15 mouse cellular contexts compared by ENCODE assay signal in genomic region chr10:79842322-79842721, GRCm38 (mm10). TPM values are rescaled to one million over a fixed set of nuclear protein-coding genes. Genes with fewer than 3 reads are reported as not detected.
A peak's percentile ranks its signal among the peaks of the same experiment; 100 is the strongest.
DNase-seq lines count a peak whose midpoint lies in the region; ATAC-seq and TF ChIP-seq lines count a peak whose summit lies in the region.
"Had no signal": no experiment of that assay in that cellular context is flagged by ENCODE, and none has a peak within 500 bp of the region (broad histone marks: within the 10 kb centered on the region; RNA-seq: fewer than 3 reads in every experiment).

No protein-coding gene starts in this region.

- no peaks in the 10 kb centered on the region for H3K27me3 ChIP-seq in heart, embryonic 13.5 days (replicated peaks)
- no peaks in the 10 kb centered on the region for H3K27me3 ChIP-seq in limb, embryonic 12.5 days
- H3K27me3 ChIP-seq in limb, embryonic 10.5 days (ENCODE audit: low read depth, poor library complexity, severe bottlenecking): no peaks in the 10 kb centered on the region
- no peaks in the 10 kb centered on the region for H3K27me3 ChIP-seq in C2C12 (ENCODE audit: control insufficient read depth, insufficient read depth, insufficient read length)
- H3K27me3 ChIP-seq in intestine, embryonic 16.5 days (replicated peaks; ENCODE audit: control insufficient read depth, insufficient read depth, low read length): no peaks in the 10 kb centered on the region
- H3K27me3 ChIP-seq: liver, embryonic 13.5 days had no signal

- H3ac ChIP-seq in C2C12 (ENCODE audit: control insufficient read depth, insufficient read length, low read depth): no peak overlapping the region

- no peak for TF ChIP-seq CTCF in C2C12 (IDR thresholded peaks at IDR 0.05; ENCODE audit: control insufficient read depth, insufficient read depth, insufficient read length)

- H3K27ac ChIP-seq in heart, embryonic 13.5 days (replicated peaks): 0 out of 2 replicates have a peak overlapping the region, but pooled peaks have one; percentile 48
- peak overlapping the region; percentile 13; the same call in 1 of the 2 replicates for H3K27ac ChIP-seq in limb, embryonic 12.5 days
- no peak overlapping the region for H3K27ac ChIP-seq in limb, embryonic 10.5 days
- 0 out of 2 replicates have a peak overlapping the region, but pooled peaks have one; percentile 33 for H3K27ac ChIP-seq in intestine, embryonic 16.5 days (ENCODE audit: low read length)
- H3K27ac ChIP-seq: liver, embryonic 13.5 days had no signal

- H3K79me2 ChIP-seq in C2C12 (ENCODE audit: control insufficient read depth, insufficient read depth): no peaks in the 10 kb centered on the region

- H3K36me3 ChIP-seq in heart, embryonic 13.5 days: no peaks in the 10 kb centered on the region
- no peaks in the 10 kb centered on the region for H3K36me3 ChIP-seq in limb, embryonic 12.5 days
- H3K36me3 ChIP-seq in limb, embryonic 10.5 days: no peaks in the 10 kb centered on the region
- H3K36me3 ChIP-seq in C2C12 (ENCODE audit: control insufficient read depth, insufficient read depth): no peaks in the 10 kb centered on the region
- H3K36me3 ChIP-seq in intestine, embryonic 16.5 days (ENCODE audit: control insufficient read depth, insufficient read depth, low read length): no peaks in the 10 kb centered on the region
- H3K36me3 ChIP-seq: liver, embryonic 13.5 days had no signal

- no peak for ATAC-seq in heart, embryonic 13.5 days (ENCODE audit: extremely low read depth, insufficient number of reproducible peaks, low FRiP score, low TSS enrichment)
- ATAC-seq in limb, embryonic 12.5 days (ENCODE audit: insufficient number of reproducible peaks, insufficient read depth, low FRiP score, low TSS enrichment, low read depth): no peak
- ATAC-seq in intestine, embryonic 16.5 days: no peak
- ATAC-seq: CD4-positive, CD25-positive, alpha-beta regulatory T cell, adult 4 months; forebrain, embryonic 16.5 days had no signal

- no peak for DNase-seq in heart, adult 9 months (ENCODE audit: low spot score in 2 of 2)
- DNase-seq in limb, embryonic 10.5 days (ENCODE audit: low spot score): no peak
- DNase-seq in right cerebral cortex, postnatal 10 days (ENCODE audit: low spot score in 2 of 2): no peak
- DNase-seq in cerebellum, postnatal 10 days: no peak
- DNase-seq: adrenal gland, postnatal 14 days; gastrocnemius, postnatal 36 days; heart, postnatal 14 days; liver, embryonic 13.5 days; thymus, postnatal 14 days had no signal

- H3K9ac ChIP-seq in heart, embryonic 13.5 days: no peak overlapping the region
- H3K9ac ChIP-seq in limb, embryonic 12.5 days (replicated peaks): no peak overlapping the region
- H3K9ac ChIP-seq in intestine, embryonic 16.5 days (ENCODE audit: low read depth, low read length): no peak overlapping the region
- H3K9ac ChIP-seq: liver, embryonic 13.5 days had no signal

- H3K4me1 ChIP-seq in heart, embryonic 13.5 days: peaks cover 38% of the 10 kb centered on the region
- H3K4me1 ChIP-seq in limb, embryonic 12.5 days (replicated peaks): peaks cover 27% of the 10 kb centered on the region
- peaks cover 34% of the 10 kb centered on the region for H3K4me1 ChIP-seq in limb, embryonic 10.5 days
- H3K4me1 ChIP-seq in intestine, embryonic 16.5 days (ENCODE audit: control insufficient read depth, insufficient read depth, low read length): peaks cover 25% of the 10 kb centered on the region

- WGBS in heart, embryonic 13.5 days: 67% methylated on average over 3 of the region's 3 CpGs
- 78% methylated on average over 3 of the region's 3 CpGs for WGBS in limb, embryonic 12.5 days
- WGBS in limb, embryonic 10.5 days: 78% methylated on average over 3 of the region's 3 CpGs
- 56% methylated on average over 3 of the region's 3 CpGs for WGBS in intestine, embryonic 16.5 days

- H3K4me3 ChIP-seq in heart, embryonic 13.5 days: no peak overlapping the region
- H3K4me3 ChIP-seq in limb, embryonic 12.5 days (replicated peaks): no peak overlapping the region
- H3K4me3 ChIP-seq in limb, embryonic 10.5 days: no peak overlapping the region
- H3K4me3 ChIP-seq in C2C12 (ENCODE audit: insufficient read depth, poor library complexity, severe bottlenecking): no peak overlapping the region
- H3K4me3 ChIP-seq in intestine, embryonic 16.5 days (ENCODE audit: low read length): no peak overlapping the region
- H3K4me3 ChIP-seq: liver, embryonic 13.5 days had no signal

- no peak overlapping the region for H3K4me2 ChIP-seq in heart, embryonic 13.5 days
- no peak overlapping the region for H3K4me2 ChIP-seq in limb, embryonic 12.5 days
- H3K4me2 ChIP-seq in intestine, embryonic 16.5 days (ENCODE audit: low read depth, low read length): no peak overlapping the region

- no peaks in the 10 kb centered on the region for H3K9me3 ChIP-seq in heart, embryonic 13.5 days
- H3K9me3 ChIP-seq in limb, embryonic 12.5 days: no peaks in the 10 kb centered on the region
- no peaks in the 10 kb centered on the region for H3K9me3 ChIP-seq in limb, embryonic 10.5 days (replicated peaks)
- H3K9me3 ChIP-seq in intestine, embryonic 16.5 days (ENCODE audit: control insufficient read depth, low read length): no peaks in the 10 kb centered on the region
- H3K9me3 ChIP-seq: liver, embryonic 13.5 days had no signal

- H3K79me3 ChIP-seq in C2C12 (ENCODE audit: low read depth): no peaks in the 10 kb centered on the region

TF ChIP-seq in C2C12, 6 proteins besides CTCF, POLR2A, EP300 and RAD21:
- TF ChIP-seq USF1 (IDR thresholded peaks at IDR 0.05; ENCODE audit: low read depth) (no peak), FOSL1 (IDR thresholded peaks at IDR 0.05; ENCODE audit: insufficient read depth, low read length, poor library complexity, severe bottlenecking) (peak; percentile 39), MAX (IDR thresholded peaks at IDR 0.05) (peak; percentile 41), MYOD1 (IDR thresholded peaks at IDR 0.05; ENCODE audit: control insufficient read depth, insufficient read length, low read depth) (peak; percentile 62), MYOG (IDR thresholded peaks at IDR 0.05; ENCODE audit: control insufficient read depth, extremely low read depth, insufficient read length) (no peak), CEBPB (IDR thresholded peaks at IDR 0.05; ENCODE audit: low read depth) (no peak)

RNA-seq across cellular contexts. Expression of gene Ptbp1, which starts 11.9 kb away (rescaled TPM):
- polyA plus RNA-seq in heart, embryonic 13.5 days (2015; fragmentation: Nextera tagmentation; extraction: Ambion mirVana): 122 and 141 TPM in 2 replicates
- 373 and 403 TPM in 2 replicates for polyA plus RNA-seq in limb, embryonic 12.5 days (2016; fragmentation: Nextera tagmentation; extraction: Ambion mirVana)
- polyA plus RNA-seq in limb, embryonic 10.5 days (2016; fragmentation: Nextera tagmentation; extraction: Ambion mirVana): 485 and 494 TPM in 2 replicates
- polyA plus RNA-seq in C2C12 (2012; fragmentation: generic; extraction: Trizol): 345 TPM
- polyA plus RNA-seq in intestine, embryonic 16.5 days (2015; fragmentation: Nextera tagmentation; extraction: Ambion mirVana): 295 and 302 TPM in 2 replicates

RNA-seq across cellular contexts. Expression of gene Misp, which starts 21.5 kb away (rescaled TPM):
- 1.2 and 1.4 TPM in 2 replicates for polyA plus RNA-seq in heart, embryonic 13.5 days (2015; fragmentation: Nextera tagmentation; extraction: Ambion mirVana)
- 0.28 and 0.67 TPM in 2 replicates for polyA plus RNA-seq in limb, embryonic 12.5 days (2016; fragmentation: Nextera tagmentation; extraction: Ambion mirVana)
- polyA plus RNA-seq in limb, embryonic 10.5 days (2016; fragmentation: Nextera tagmentation; extraction: Ambion mirVana): 0.60 TPM in 1 of 2 replicates, not detected in the other
- polyA plus RNA-seq in C2C12 (2012; fragmentation: generic; extraction: Trizol): not detected
- polyA plus RNA-seq in intestine, embryonic 16.5 days (2015; fragmentation: Nextera tagmentation; extraction: Ambion mirVana): 204 and 210 TPM in 2 replicates

RNA-seq across cellular contexts. Expression of gene Prtn3, which starts 32.0 kb away (rescaled TPM):
- 2.5 and 2.6 TPM in 2 replicates for polyA plus RNA-seq in heart, embryonic 13.5 days (2015; fragmentation: Nextera tagmentation; extraction: Ambion mirVana)
- polyA plus RNA-seq in limb, embryonic 12.5 days (2016; fragmentation: Nextera tagmentation; extraction: Ambion mirVana): 15.1 and 15.3 TPM in 2 replicates
- 9.1 and 15.3 TPM in 2 replicates for polyA plus RNA-seq in limb, embryonic 10.5 days (2016; fragmentation: Nextera tagmentation; extraction: Ambion mirVana)
- not detected for polyA plus RNA-seq in C2C12 (2012; fragmentation: generic; extraction: Trizol)
- polyA plus RNA-seq in intestine, embryonic 16.5 days (2015; fragmentation: Nextera tagmentation; extraction: Ambion mirVana): 2.7 and 2.8 TPM in 2 replicates
- polyA plus RNA-seq: CD4-positive, CD25-positive, alpha-beta regulatory T cell, adult 4 months had no signal

RNA-seq across cellular contexts. Expression of gene Plppr3, which starts 32.1 kb away (rescaled TPM):
- 15.8 and 16.4 TPM in 2 replicates for polyA plus RNA-seq in heart, embryonic 13.5 days (2015; fragmentation: Nextera tagmentation; extraction: Ambion mirVana)
- 157 and 162 TPM in 2 replicates for polyA plus RNA-seq in limb, embryonic 12.5 days (2016; fragmentation: Nextera tagmentation; extraction: Ambion mirVana)
- 108 and 140 TPM in 2 replicates for polyA plus RNA-seq in limb, embryonic 10.5 days (2016; fragmentation: Nextera tagmentation; extraction: Ambion mirVana)
- 2.3 TPM for polyA plus RNA-seq in C2C12 (2012; fragmentation: generic; extraction: Trizol)
- 25.5 and 28.2 TPM in 2 replicates for polyA plus RNA-seq in intestine, embryonic 16.5 days (2015; fragmentation: Nextera tagmentation; extraction: Ambion mirVana)

RNA-seq across cellular contexts. Expression of gene Elane, which starts 43.7 kb away (rescaled TPM):
- polyA plus RNA-seq in heart, embryonic 13.5 days (2015; fragmentation: Nextera tagmentation; extraction: Ambion mirVana): 0.25 and 0.96 TPM in 2 replicates
- polyA plus RNA-seq in limb, embryonic 12.5 days (2016; fragmentation: Nextera tagmentation; extraction: Ambion mirVana): not detected in 2 replicates
- not detected in 2 replicates for polyA plus RNA-seq in limb, embryonic 10.5 days (2016; fragmentation: Nextera tagmentation; extraction: Ambion mirVana)
- not detected for polyA plus RNA-seq in C2C12 (2012; fragmentation: generic; extraction: Trizol)
- 0.42 and 2.4 TPM in 2 replicates for polyA plus RNA-seq in intestine, embryonic 16.5 days (2015; fragmentation: Nextera tagmentation; extraction: Ambion mirVana)
- polyA plus RNA-seq: CD4-positive, CD25-positive, alpha-beta regulatory T cell, adult 4 months; forebrain, embryonic 16.5 days had no signal

Comparison
In these comparisons a context has a peak if more than half of its experiments do, and no peak if none do; other contexts are left out.
1. RNA of gene Misp, which starts 21.5 kb away (polyA plus RNA-seq): 204 to 210 TPM in intestine, embryonic 16.5 days; 1.2 to 1.4 TPM in heart, embryonic 13.5 days, 0.28 to 0.67 TPM in limb, embryonic 12.5 days, 0.60 TPM in limb, embryonic 10.5 days and not detected in C2C12 (single experiment); every median in the first group is over 10 times any median in the second.